Mouse (Mus musculus) C2C12 (cell line): ENCODE results near the gene Hdac10.

ENCODE experiments used
- CTCF ChIP-seq: IDR thresholded peaks from one replicate; pipeline ENCODE4 v1.5.1; 2011; ENCODE audit not compliant: control insufficient read depth, insufficient read depth, insufficient read length
- MAX ChIP-seq: IDR thresholded peaks from one replicate; pipeline ENCODE4 v1.6.1; 2011; ENCODE audit warnings: mild to moderate bottlenecking, control low read depth
- MYOD1 ChIP-seq: IDR thresholded peaks from one replicate; pipeline ENCODE4 v1.6.1; 2011; ENCODE audit warnings: low read depth; ENCODE audit not compliant: control insufficient read depth, insufficient read length
- MYOG ChIP-seq: IDR thresholded peaks from one replicate; pipeline ENCODE4 v1.6.1; 2011; ENCODE audit not compliant: control insufficient read depth, insufficient read length; ENCODE audit errors: extremely low read depth
- USF1 ChIP-seq: IDR thresholded peaks from one replicate; pipeline ENCODE4 v1.6.1; 2011; ENCODE audit warnings: low read depth, mild to moderate bottlenecking, control low read depth, moderate library complexity

GRCm38 (mm10) chr15:89110147-89110546, 18.4 kb downstream of the Hdac10 start:
- TF ChIP-seq MAX, result no peak
- TF ChIP-seq CTCF, result peak; percentile 54
- TF ChIP-seq MYOD1, result no peak
- TF ChIP-seq USF1, result no peak
- TF ChIP-seq MYOG, result no peak
